Mouse (Mus musculus): ENCODE measurements at regions not wholly inside any gene's neighbourhood (a gene's known extent, or its start where the extent isn't known, plus 50 kb on each side); places are given as distances from the start of the nearest gene placed in this dataset.
"Not testable (repeated sequence)": the region's sequence is repeated elsewhere in the genome, so short reads cannot be mapped to it uniquely, and the experiment has no call there.

- DNase-seq (ENCODE audit: low spot score in 2 of 2), result no peak
- TF ChIP-seq CTCF (conservative IDR thresholded peaks at IDR 0.05), result no peak
- Histone ChIP-seq H3K27ac (no peak overlapping the region), H3K4me3 (no peak overlapping the region)
These were observed 129.4 kb upstream of the Tmem185a start for GRCm38 (mm10) chrX:70606349-70606748.

GRCm38 (mm10) chrX:70582344-70582743 lies 105.4 kb upstream of the Tmem185a start:
- H3K27ac ChIP-seq, H3K4me3 ChIP-seq: not testable (repeated sequence)
- peak; percentile 82 for TF ChIP-seq CTCF (conservative IDR thresholded peaks at IDR 0.05)
- peak; percentile 32 for DNase-seq (ENCODE audit: low spot score in 2 of 2)

- DNase-seq (ENCODE audit: low spot score in 2 of 2), result peak; percentile 23 to 40
- H3K4me3 ChIP-seq, result no peak overlapping the region
- H3K27ac ChIP-seq, result peak overlapping the region; percentile 72
- no peak for TF ChIP-seq CTCF (conservative IDR thresholded peaks at IDR 0.05)
These were observed 103.2 kb upstream of the Tmem185a start for GRCm38 (mm10) chrX:70580171-70580570.

- DNase-seq (ENCODE audit: low spot score in 2 of 2); H3K4me3 ChIP-seq; H3K27ac ChIP-seq: not testable (repeated sequence)
These were observed 97.3 kb upstream of the Tmem185a start for GRCm38 (mm10) chrX:70574243-70574642.

GRCm38 (mm10) chrX:70570586-70570985 lies 93.6 kb upstream of the Tmem185a start:
- not testable (repeated sequence) for H3K4me3 ChIP-seq; DNase-seq (ENCODE audit: low spot score in 2 of 2); H3K27ac ChIP-seq

- H3K4me3 ChIP-seq; H3K27ac ChIP-seq; DNase-seq (ENCODE audit: low spot score in 2 of 2): not testable (repeated sequence)
- TF ChIP-seq CTCF (conservative IDR thresholded peaks at IDR 0.05), result peak; percentile 55
These were observed 92.5 kb upstream of the Tmem185a start for GRCm38 (mm10) chrX:70569339-70569979.
